ENCODE assay signal across 8 mouse cellular contexts in genomic region chr9:63779950-63780887, GRCm38 (mm10). TPM values are rescaled to one million over a fixed set of nuclear protein-coding genes. Genes with fewer than 3 reads are reported as not detected.
DNase-seq lines count a peak whose midpoint lies in the region; ATAC-seq and TF ChIP-seq lines count a peak whose summit lies in the region.

No protein-coding gene starts in this region.

- ATAC-seq in liver, embryonic 15.5 days (ENCODE audit: insufficient read depth), result no peak

- H3K4me3 ChIP-seq in MEL (ENCODE audit: control insufficient read depth in 1 of 2, insufficient read depth in 1 of 2, low read depth in 2 of 2, low read length in 2 of 2), result peak overlapping the region in 1 of 2 experiments; percentile 10; a peak in 1 of 4 replicates
- peak overlapping the region; percentile 32 for H3K4me3 ChIP-seq in bone marrow, adult 2 months (replicated peaks; ENCODE audit: control insufficient read depth, low read depth, low read length)
- no peak overlapping the region; the same call in 1 of the 2 replicates for H3K4me3 ChIP-seq in layer of hippocampus, adult 2 months
- H3K4me3 ChIP-seq in liver, embryonic 15.5 days (replicated peaks), result no peak overlapping the region

- H3K4me2 ChIP-seq in liver, embryonic 15.5 days, result peak overlapping the region; percentile 11; the same call in 1 of the 2 replicates

- no peaks in the 10 kb centered on the region for H3K79me2 ChIP-seq in MEL (ENCODE audit: control insufficient read depth, insufficient read depth, low read length, poor library complexity)

- TF ChIP-seq RAD21 in MEL (IDR thresholded peaks at IDR 0.05; ENCODE audit: low read depth, low read length), result no peak

- H3K36me3 ChIP-seq in MEL (ENCODE audit: control insufficient read depth in 1 of 2, insufficient read depth in 2 of 2, low read length in 2 of 2), result peaks cover 0 to 42% of the 10 kb centered on the region in 2 experiments; a peak in 2 of 4 replicates
- H3K36me3 ChIP-seq in liver, embryonic 15.5 days (replicated peaks), result no peaks in the 10 kb centered on the region

- no peaks in the 10 kb centered on the region for H3K27me3 ChIP-seq in MEL (ENCODE audit: control insufficient read depth in 1 of 2, insufficient read depth in 2 of 2, low read length in 2 of 2)
- H3K27me3 ChIP-seq in liver, embryonic 15.5 days, result no peaks in the 10 kb centered on the region

- H3K4me1 ChIP-seq in MEL (ENCODE audit: control insufficient read depth in 1 of 2, insufficient read depth in 2 of 2, low read length in 2 of 2), result peaks cover 32 to 57% of the 10 kb centered on the region in 2 experiments
- peaks cover 12% of the 10 kb centered on the region for H3K4me1 ChIP-seq in bone marrow, adult 2 months (ENCODE audit: control insufficient read depth, insufficient read depth, low read length)
- peaks cover 62% of the 10 kb centered on the region for H3K4me1 ChIP-seq in liver, embryonic 15.5 days (replicated peaks)

- TF ChIP-seq CTCF in MEL (IDR thresholded peaks at IDR 0.05 in 2 of 3, conservative IDR thresholded peaks at IDR 0.05 in 1 of 3; ENCODE audit: control insufficient read depth in 1 of 3, insufficient read depth in 1 of 3, low read depth in 2 of 3, low read length in 3 of 3, poor library complexity in 1 of 3, severe bottlenecking in 1 of 3), result no peak
- TF ChIP-seq CTCF in bone marrow, adult 2 months (IDR thresholded peaks at IDR 0.05; ENCODE audit: control insufficient read depth, insufficient read depth, low read length), result no peak
- no peak for TF ChIP-seq CTCF in layer of hippocampus, adult 2 months (conservative IDR thresholded peaks at IDR 0.05)

- TF ChIP-seq EP300 in MEL (IDR thresholded peaks at IDR 0.05; ENCODE audit: low read depth in 1 of 2, low read length in 2 of 2), result peak; percentile 51 to 58; a peak in 3 of 4 replicates

- TF ChIP-seq POLR2A in MEL (IDR thresholded peaks at IDR 0.05; ENCODE audit: control insufficient read depth in 1 of 2, insufficient read depth in 1 of 2, low read depth in 1 of 2, low read length in 2 of 2, poor library complexity in 1 of 2), result no peak
- no peak for TF ChIP-seq POLR2A in bone marrow, adult 2 months (IDR thresholded peaks at IDR 0.05; ENCODE audit: borderline replicate concordance, control insufficient read depth, low read depth, low read length)

- peak overlapping the region; percentile 64 for H3K9ac ChIP-seq in MEL (ENCODE audit: control insufficient read depth, low read depth, low read length, poor library complexity, severe bottlenecking)
- H3K9ac ChIP-seq in liver, embryonic 15.5 days, result no peak overlapping the region

- H3K27ac ChIP-seq in MEL (ENCODE audit: control insufficient read depth, low read depth, low read length), result peak overlapping the region; percentile 88
- peak overlapping the region; percentile 89 for H3K27ac ChIP-seq in bone marrow, adult 2 months (ENCODE audit: control insufficient read depth, insufficient read depth, low read depth, low read length, poor library complexity)
- H3K27ac ChIP-seq in layer of hippocampus, adult 2 months, result peak overlapping the region; percentile 98
- H3K27ac ChIP-seq in liver, embryonic 15.5 days (replicated peaks), result peak overlapping the region; percentile 71

- H3K9me3 ChIP-seq in MEL (replicated peaks; ENCODE audit: insufficient read depth, low read length), result no peaks in the 10 kb centered on the region
- H3K9me3 ChIP-seq in liver, embryonic 15.5 days (replicated peaks), result no peaks in the 10 kb centered on the region

- 23% methylated on average over 17 of the region's 17 CpGs for WGBS in bone marrow, adult 2 months
- 33% methylated on average over 17 of the region's 17 CpGs for WGBS in liver, embryonic 15.5 days (ENCODE audit: insufficient replicate concordance)

- peak; percentile 83 for DNase-seq in MEL (ENCODE audit: low read depth, low spot score)
- DNase-seq in heart, adult 18-20 months, result peak; percentile 58 to 63
- peak; percentile 82 to 87 for DNase-seq in layer of hippocampus, adult 2 months (ENCODE audit: low spot score in 2 of 2)
- DNase-seq in right cerebral cortex, postnatal 36 days (ENCODE audit: low spot score in 2 of 2), result peak; percentile 87 to 94
- DNase-seq in cerebellum, adult 11 months, result no peak
- DNase-seq in urinary bladder, adult 2 months (ENCODE audit: low spot score), result no peak

TF ChIP-seq in MEL, 35 proteins besides CTCF, POLR2A, EP300 and RAD21:
- TF ChIP-seq KAT2A (conservative IDR thresholded peaks at IDR 0.05; ENCODE audit: low read depth, low read length), result no peak
- peak; percentile 57 for TF ChIP-seq ETS1 (IDR thresholded peaks at IDR 0.05; ENCODE audit: low read depth, low read length)
- peak; percentile 66 for TF ChIP-seq RCOR1 (IDR thresholded peaks at IDR 0.05; ENCODE audit: low read depth, low read length)
- no peak for TF ChIP-seq MXI1 (IDR thresholded peaks at IDR 0.05; ENCODE audit: low read depth, low read length)
- TF ChIP-seq MYC (IDR thresholded peaks at IDR 0.05; ENCODE audit: low read depth, low read length), result peak; percentile 69; the same call in 1 of the 2 replicates
- TF ChIP-seq GATA1 (IDR thresholded peaks at IDR 0.05; ENCODE audit: low read depth, low read length), result peak; percentile 44; the same call in 1 of the 2 replicates
- TF ChIP-seq HCFC1 (IDR thresholded peaks at IDR 0.05; ENCODE audit: low read depth, low read length), result 0 out of 2 replicates have a peak, but pooled peaks have one; percentile 2

RNA-seq across cellular contexts. Expression of gene Smad3, which starts 22.4 kb away (rescaled TPM):
- total RNA-seq in MEL (2012; rRNA removed), result 7.1 and 7.5 TPM in 2 replicates
- 10 to 100 TPM in 1 of 2 experiments, not detected in 1; 10.2 TPM for polyA plus RNA-seq in MEL (2012; ENCODE audit: insufficient read depth in 1 of 2, insufficient read length in 2 of 2, low read depth in 1 of 2, low replicate concordance in 2 of 2, missing spikeins in 1 of 2)
- 9.1 and 17.1 TPM in 2 replicates for polyA plus RNA-seq in bone marrow, adult 2 months (2011; ENCODE audit: insufficient read depth, insufficient read length, low replicate concordance, missing spikeins)
- total RNA-seq in heart, adult 18-20 months (2021), result 10 to 100 TPM in 1 of 2 experiments, 1 to 10 TPM in 1; 9.1 to 10.3 TPM
- total RNA-seq in layer of hippocampus, adult 2 months (2021), result 10 to 100 TPM; 48.7 to 49.6 TPM
- 3.0 TPM in 2 replicates for polyA plus RNA-seq in liver, embryonic 15.5 days (2015; fragmentation: Nextera tagmentation; extraction: Ambion mirVana)
- polyA plus RNA-seq in urinary bladder, adult 2 months (2012; rRNA removed), result 33.3 and 39.4 TPM in 2 replicates

Comparison
In these comparisons a context has a peak if more than half of its experiments do, and no peak if none do; other contexts are left out.
1. DNase-seq: peak in MEL (single experiment), heart, adult 18-20 months (2 of 2), layer of hippocampus, adult 2 months (2 of 2) and right cerebral cortex, postnatal 36 days (2 of 2); none in cerebellum, adult 11 months (single experiment) and urinary bladder, adult 2 months (single experiment).
2. Peak in every context shown above with its lines, with median percentiles within 50 percentile points of each other: H3K27ac ChIP-seq.